Mouse (Mus musculus): ENCODE measurements around the gene Fam19a4.
A peak's percentile ranks its signal among the peaks of the same experiment; 100 is the strongest.

Gene Fam19a4

DNA sequence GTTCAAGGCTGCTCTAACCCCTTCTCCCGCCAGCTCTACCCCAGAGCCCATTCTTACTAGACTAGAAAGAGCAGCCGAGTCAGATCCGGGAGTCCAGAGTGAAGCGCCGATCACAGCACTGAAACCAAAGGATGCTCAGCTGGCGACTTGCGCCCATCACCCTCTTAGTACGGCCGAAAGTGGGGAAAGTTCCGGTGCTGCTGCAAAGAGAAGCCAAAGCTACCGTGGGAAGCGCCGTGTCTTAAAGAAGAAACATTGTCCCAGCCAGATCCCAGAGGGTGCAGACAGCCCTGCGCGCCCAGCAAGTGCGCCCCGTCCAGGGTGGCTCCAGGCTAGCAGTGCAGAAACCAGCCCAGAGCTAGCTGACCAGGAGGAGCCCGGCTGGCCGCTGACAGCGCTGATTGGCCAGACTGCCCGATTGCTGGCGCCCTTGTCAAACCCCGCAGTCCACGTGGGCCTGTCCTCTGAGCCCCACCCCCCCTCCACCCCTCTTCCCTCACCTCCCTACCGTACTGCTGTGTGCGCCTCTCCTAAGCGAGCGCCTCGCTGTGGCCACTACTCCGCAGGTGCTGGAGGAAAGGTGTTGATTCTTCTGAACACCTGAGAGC, at the start of gene Fam19a4:
Gene Fam19a4, minus strand, starts transcription at position 340 of the 608 bp plus-strand sequence.
- DNase-seq, result no peak

DNA sequence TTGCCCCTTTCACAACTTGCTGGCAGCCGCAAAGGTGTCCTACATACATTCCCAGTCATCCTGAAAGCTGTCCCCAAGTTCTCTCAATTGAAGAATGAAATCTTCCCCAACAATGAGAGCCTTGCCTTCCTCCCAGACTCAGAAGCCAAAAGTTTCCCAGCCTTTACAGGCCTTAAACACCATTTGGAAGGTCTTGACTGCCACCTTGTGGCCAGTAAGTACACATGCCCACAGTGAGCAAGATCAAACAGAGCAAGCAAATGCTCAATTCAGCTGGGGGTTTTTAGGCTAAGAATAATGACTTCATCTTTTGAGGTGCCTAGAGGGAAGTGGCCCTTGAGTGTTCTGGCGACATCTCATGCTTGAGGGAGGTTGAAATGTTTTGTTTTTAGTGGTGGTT, 46.6 kb upstream of the Fam19a4 start:
- no peak for DNase-seq

DNA sequence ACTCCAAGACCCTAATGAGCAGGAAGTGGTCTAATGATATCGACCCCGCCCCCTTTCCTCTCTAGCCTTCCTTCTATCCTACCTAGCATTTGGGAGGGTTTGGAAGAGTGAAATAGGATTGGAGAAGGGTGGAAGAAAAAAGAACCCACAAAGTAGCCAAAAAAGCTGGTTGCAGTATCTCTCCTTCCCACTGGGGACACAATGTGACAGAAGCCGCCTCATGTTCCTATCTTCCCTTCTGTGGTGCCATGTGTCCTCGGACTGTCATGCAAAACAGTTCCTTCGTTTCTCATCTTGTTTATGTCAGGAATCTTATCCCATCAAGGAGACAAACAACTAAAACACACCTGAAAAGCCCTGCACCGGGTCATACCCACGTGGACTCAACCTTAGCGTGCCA, 45.9 kb upstream of the Fam19a4 start:
- no peak for DNase-seq

GRCm38 (mm10) chr6:97104264-97104852, 44.1 kb upstream of the Fam19a4 start:
- DNase-seq, result no peak

DNA sequence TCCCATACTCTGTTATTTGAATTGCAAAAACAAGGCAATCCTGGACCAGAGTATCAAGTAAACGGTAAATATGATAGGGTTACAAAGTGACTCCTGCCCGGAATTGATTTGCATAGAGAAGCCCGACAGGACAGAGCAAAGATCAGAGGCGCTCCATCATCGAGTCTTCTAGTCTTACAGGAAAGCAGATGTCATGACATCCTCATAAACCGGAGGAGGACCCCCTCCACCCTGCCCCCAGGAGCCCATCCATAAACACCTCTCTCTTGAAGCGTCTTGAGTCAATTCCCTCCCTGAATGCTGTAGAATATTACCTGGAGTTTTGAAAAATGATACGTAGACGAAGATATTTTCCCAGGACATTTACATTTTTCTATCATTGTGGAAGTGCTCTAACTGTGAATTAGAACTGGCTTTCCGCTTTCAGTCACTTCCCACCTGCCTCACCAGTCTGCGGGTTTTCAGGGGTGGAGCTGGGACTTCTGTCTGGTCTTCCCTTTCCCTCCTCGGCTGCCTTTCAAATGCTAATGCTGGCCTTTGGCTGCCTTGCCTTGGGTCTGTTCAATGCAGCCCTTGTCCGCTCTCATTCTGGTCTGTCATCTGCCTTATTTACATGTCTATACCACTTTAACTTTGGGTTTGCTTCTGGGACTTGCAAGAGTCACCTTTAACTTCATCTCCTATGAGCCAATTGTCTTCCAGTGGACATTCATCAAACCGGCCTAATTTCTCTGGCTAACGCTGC, 41.9 kb upstream of the Fam19a4 start:
- DNase-seq, result no peak

DNA sequence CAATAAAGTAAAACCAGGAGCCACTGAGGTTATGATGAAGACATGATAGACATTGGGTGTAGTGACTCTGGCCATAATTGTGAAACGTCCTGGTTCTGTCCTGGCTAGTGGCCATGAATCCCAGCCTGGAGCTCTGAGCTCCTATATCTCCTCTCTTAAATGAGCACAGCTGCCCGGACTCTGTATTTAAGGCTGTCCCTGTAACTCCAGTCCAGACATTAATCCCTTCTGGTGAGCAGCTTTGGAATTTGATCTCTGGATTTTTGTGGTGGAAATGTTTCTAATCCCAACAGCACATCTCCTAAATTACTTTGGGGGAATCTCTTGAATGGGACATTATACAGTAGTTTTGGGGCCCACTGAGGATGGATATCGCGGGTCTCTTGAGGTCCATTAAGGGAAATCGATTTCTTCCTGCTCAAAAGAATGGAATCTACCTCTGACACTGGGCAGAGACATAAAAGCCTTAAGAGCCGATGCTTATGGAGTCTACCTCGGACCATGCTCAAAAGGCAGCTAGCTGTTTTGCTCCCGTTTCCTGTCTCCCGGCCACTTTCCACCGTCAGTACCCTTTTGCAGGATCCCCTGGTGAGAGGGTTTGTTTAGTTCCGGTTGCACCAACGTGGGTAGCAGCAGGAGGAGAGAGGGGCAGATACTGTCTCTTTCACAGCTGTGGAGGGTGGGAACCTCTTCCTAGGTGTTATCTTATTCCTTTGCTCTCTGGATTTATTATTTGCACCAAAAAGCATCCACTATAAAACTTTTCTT, 41.2 kb upstream of the Fam19a4 start:
- no peak for DNase-seq

DNA sequence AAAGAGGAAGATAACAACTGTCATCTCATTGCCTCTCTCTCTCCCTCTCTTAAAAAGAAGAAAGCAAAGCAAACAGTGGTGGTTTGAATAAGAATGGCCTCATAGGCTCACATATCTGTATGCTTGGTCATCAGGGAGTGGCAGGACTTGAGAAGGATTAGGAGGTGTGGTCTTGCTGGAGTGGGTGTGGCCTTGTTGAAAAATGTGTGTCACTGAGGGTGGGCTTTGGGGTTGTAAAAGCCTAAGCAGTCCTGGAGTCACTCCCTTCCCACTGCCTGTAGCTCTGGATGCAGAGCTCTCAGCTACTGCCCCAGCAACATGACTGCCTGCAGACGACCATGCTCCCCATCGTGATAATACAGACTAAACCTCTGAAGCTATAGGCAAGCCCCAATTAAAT, 22.1 kb upstream of the Fam19a4 start:
- DNase-seq, result no peak

DNA sequence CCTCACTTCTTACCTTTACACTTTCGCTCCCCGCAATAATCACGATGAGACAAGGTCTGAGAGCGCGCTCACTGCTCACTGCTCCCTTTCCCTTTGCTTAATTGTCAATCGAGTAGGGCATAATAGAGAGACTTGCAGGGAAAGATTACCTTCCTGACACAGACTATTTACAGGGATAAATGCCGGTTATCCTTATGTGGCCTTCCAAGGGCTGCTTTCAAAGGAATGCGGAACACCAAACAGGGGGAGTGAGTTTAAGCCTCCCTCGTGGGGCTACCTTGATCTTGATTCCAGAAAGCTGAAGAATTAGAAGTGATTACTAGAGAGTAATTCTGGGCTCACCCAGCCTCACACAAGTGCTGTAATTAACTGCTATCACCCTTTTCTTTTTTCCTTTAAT, 19.8 kb upstream of the Fam19a4 start:
- no peak for DNase-seq

- DNase-seq, result no peak
Measured at GRCm38 (mm10) chr6:97059599-97059998, 614 bp downstream of the Fam19a4 start.

DNA sequence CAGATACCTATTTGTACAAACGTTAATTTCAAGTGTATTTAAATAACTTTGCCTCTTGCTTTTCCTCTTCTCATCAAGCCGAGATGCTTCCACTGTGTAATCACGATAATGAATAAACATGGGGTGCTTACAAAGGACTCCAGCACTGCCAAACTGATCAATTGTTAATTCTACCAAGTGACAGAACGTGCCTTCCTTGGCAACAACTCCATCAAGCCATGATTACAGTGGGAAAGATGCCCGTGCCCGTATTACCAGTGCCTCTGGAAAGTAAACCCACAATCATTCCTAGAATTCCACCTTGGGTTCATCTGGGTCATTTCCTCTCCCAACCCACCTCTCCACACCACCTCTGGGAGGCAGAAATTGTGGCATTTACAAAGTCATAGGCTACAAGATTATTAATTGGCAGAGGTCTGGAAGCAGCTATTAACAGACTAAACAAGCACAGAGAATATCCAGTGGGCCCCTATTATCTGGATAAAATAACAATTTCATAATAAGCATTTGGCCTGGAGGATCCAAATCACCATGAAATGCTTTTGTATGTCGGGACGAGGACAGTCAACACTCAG, 7.9 kb downstream of the Fam19a4 start:
- DNase-seq, result no peak

DNA sequence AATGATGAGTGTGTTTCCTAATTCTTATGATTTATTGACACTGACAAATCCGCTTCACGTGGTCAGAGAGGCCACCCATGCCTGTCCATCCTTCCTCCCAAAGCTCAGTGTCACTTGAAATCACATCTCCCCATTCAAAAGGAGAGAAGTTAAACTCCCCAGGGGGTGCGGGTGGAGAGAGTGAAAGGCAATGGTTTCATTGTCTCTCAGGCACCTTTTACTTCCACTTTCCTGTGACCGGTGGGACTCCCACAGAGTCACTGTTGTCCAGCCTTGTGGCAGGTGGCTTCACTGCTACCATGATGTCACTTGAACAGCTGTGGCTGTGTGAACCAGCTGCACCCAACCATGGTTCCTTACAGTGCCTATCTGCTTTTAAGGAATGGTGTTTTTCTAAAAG, 11.8 kb downstream of the Fam19a4 start:
- no peak for DNase-seq

DNA sequence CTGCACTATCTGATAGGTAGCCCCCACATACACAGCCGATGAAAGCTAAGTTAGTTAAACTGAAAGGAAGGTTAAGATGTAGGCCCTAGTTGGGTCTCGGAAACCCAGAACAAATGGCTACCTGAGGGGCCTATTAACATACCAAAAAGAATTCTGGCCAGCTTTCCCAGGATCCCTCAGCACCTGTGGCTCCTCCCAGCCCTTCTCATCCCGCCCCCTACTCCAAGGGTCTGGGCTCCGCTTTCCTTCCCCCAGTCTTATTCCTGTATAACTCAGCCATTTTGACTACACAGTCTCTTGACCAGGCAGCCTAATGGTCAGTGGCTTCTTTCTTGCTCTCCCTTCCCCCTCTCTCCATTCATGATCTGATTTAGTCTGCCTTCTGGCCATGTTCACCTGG, 13.7 kb downstream of the Fam19a4 start:
- DNase-seq, result no peak

DNA sequence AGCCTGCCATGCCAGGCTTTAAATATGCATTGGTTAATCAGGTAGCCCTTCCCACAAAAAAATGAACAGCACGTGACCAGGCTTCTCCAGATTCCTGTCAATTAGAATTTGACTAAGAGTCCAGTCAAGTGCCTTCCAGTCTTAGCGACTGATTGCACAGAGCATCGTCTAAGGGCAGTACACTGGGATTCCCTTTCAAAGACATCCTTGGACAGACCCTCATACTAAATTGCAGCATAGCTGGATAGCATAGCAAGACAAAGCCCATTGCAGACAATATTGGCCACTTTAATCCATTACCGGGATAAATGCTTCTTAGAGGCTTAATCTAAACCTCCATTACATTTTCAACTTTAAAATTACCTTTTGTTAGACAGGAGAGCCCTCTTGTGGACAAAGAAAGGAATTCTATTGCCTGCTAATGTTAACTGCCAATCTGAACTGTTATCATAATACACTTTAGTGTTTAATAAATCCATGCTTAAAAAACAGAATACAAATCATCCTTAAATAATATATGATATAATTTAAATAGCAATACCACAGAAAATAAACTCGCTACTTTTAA, 33.0 kb downstream of the Fam19a4 start:
- DNase-seq, result no peak

- no peak for DNase-seq
Measured at GRCm38 (mm10) chr6:97019323-97019722, 40.9 kb downstream of the Fam19a4 start.

DNA sequence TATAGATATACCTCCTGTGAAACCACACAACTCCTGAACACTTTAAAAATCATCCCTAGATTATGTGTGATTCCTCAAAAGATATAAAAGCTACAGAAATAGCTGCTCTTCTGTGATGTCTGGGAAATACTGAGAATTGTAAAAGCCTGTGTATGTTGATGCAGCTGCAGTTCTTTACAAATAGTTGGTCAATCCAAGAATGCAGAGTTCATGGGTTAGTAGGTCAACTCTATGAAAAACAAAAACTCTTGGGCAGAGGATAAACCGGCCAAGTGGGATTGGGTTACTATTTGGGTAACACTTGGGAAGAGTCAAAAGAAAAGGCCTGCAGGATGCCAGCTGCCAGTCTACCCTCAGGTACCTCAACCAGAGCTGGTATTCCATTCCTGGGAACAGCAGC, 43.5 kb downstream of the Fam19a4 start:
- no peak for DNase-seq

DNA sequence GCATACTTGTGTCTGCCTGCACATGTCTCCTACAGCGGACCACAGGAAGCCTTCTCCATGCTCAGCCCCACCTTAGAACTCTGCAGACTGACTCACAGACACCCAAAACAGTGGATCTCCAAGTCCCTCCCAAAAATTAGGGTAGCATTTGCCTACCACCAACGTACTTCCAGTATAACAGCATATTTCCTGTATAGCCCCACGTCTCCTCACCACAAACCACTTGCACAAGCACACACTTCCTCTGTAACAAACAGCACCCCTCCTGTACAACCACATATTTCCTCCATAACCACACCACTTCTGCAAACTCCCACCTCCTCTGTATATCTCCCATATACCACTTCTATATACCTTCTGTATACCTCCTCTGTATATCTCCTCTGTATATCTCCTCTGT, 44.2 kb downstream of the Fam19a4 start:
- DNase-seq, result no peak

GRCm38 (mm10) chr6:97006513-97007094, 53.6 kb downstream of the Fam19a4 start:
- peak in 1 of 2 experiments; percentile 7 for DNase-seq

GRCm38 (mm10) chr6:97005038-97005437, 55.2 kb downstream of the Fam19a4 start:
- DNase-seq, result no peak

GRCm38 (mm10) chr6:96995556-96996159, 64.6 kb downstream of the Fam19a4 start:
- DNase-seq, result no peak

DNA sequence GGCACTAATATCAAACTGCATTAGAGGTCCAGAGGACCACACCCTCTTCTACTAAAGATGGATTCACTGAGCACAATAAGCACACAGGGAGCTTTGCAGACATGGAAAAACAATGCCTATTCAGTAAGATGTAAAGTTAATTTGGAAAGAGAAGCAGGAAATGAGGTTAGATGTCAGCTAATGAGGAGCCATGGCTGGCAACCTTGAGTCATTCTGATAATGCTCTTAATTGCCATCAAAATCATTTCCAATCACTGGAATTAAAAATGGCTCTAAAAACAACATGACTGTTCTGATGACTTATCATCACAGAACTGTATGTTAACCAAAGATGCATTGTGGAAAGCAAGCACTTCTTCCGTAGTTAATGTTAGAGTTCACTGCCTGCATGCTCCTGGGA, 68.5 kb downstream of the Fam19a4 start:
- no peak for DNase-seq

GRCm38 (mm10) chr6:96977537-96977936, 82.7 kb downstream of the Fam19a4 start:
- DNase-seq, result no peak

- no peak for DNase-seq
Measured at GRCm38 (mm10) chr6:96944796-96945195, 115.4 kb downstream of the Fam19a4 start.

Measured in thymus, postnatal 36 days (tissue).